Mouse (Mus musculus) inflammation-experienced regulatory T-cells, adult 6 months (primary cell): Measurements from ENCODE around the gene Nrd1. TPM values are rescaled to one million over a fixed set of nuclear protein-coding genes. Genes with fewer than 3 reads are reported as not detected.

Source experiments
- ATAC-seq: one replicate; pipeline ENCODE4 v1.8.0; 2017
- polyA plus RNA-seq, 3 experiments: library from polyadenylated mRNA; unstranded; fragments of 100-300 nt; shearing (Covaris generic); gene quantifications; one replicate each; pipeline ENCODE4 v1.2.1; 2017

Gene Nrd1
- polyA plus RNA-seq, 3 experiments from 2014 or later: 45.7 to 77.6 (median 58.3) TPM

GRCm38 (mm10) chr4:109103145-109103883, 102.9 kb downstream of the Nrd1 start:
- no peak for ATAC-seq

GRCm38 (mm10) chr4:109105254-109105653, 104.8 kb downstream of the Nrd1 start:
- peak; percentile 76 for ATAC-seq

DNA sequence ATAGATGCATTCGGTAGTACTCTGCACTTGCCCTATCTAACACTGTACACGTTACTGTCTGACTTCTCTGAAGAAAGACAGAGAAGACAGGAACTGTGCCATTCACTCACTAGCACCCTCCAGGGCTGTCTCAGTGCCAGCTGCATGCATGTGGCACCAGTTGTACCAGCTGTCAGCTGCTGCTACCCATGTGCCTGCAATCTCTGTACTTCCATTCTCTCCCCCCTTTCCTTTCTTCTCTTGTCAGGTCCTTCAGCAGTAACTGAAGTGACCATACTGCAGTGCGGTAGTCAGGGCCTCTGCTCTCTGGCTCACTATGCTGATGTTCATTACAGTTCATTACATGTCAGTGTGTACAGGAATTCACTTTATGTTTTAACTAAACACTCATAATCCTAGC, 105.6 kb downstream of the Nrd1 start:
- no peak for ATAC-seq

DNA sequence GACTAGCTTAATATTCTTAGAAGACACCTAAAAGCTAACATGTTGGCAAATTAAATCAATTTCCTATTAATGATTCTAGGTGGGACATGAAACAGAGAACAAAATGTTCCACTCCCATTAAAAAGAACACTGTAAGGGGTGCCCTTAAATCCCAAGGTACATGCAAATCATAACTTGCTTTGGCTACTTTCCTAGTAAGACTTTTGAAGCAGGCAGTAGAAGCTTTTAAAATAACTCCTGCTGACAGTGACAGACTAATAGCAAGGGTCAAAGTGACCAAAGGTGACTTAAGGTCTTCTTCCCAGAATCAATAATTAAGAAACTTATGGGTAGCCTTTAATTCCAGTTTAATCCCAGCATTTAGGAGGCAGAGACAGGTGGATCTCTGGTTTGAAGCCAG, 106.1 kb downstream of the Nrd1 start:
- no peak for ATAC-seq

DNA sequence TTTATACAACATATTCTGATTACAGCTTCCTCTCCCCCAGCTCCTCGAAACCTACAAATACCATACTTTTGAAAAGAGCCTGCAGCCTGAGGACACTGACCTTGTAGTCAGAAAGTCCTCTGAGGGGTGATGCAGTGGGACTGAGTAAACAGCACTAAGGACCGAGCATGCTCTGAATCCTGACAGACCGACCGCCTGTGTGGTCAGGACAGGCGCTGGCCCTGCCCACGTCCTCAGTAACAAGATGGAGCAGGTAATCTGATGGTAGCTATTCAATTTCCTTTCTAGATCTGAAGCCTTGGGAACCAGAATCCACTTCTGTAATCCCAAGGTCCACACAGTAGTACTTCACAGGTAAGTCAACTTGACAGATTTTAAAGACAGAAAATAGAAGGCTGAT, 108.6 kb downstream of the Nrd1 start:
- ATAC-seq: no peak

- ATAC-seq: no peak
Measured at GRCm38 (mm10) chr4:109109686-109110085, 109.2 kb downstream of the Nrd1 start.

GRCm38 (mm10) chr4:109110978-109111377, 110.5 kb downstream of the Nrd1 start:
- ATAC-seq: no peak

Other genes starting within 250 kb of the Nrd1 start
- under 1 TPM; 0.71 to 0.83 (median 0.72) TPM for gene Zfyve9, start 219.9 kb upstream of the Nrd1 start, polyA plus RNA-seq
- 10 to 100 TPM; 48.1 to 89.6 (median 55.2) TPM for gene Btf3l4, start 167.0 kb upstream of the Nrd1 start, polyA plus RNA-seq
- gene Txndc12, start 166.1 kb upstream of the Nrd1 start, polyA plus RNA-seq: 10 to 100 TPM; 59.8 to 63.3 (median 61.0) TPM
- gene Kti12, start 152.9 kb upstream of the Nrd1 start, polyA plus RNA-seq: 10 to 100 TPM in 2 of 3 experiments, 1 to 10 TPM in 1; 9.9 to 12.9 (median 11.8) TPM
- gene A730015C16Rik, start 152.0 kb upstream of the Nrd1 start, polyA plus RNA-seq: under 1 TPM in 2 of 3 experiments, not detected in 1; 0.34 to 0.68 TPM
- under 1 TPM in 1 of 3 experiments, not detected in 2; 0.45 TPM for gene Rab3b, start 121.6 kb upstream of the Nrd1 start, polyA plus RNA-seq
- 10 to 100 TPM; 75.7 to 78.9 (median 77.2) TPM for gene Osbpl9, start 201.6 kb downstream of the Nrd1 start, polyA plus RNA-seq
- not detected for gene Calr4, start 233.8 kb downstream of the Nrd1 start, polyA plus RNA-seq